Mouse (Mus musculus) CH12.LX (cell line): Measurements from ENCODE around the gene Sema3d. TPM values are rescaled to one million over a fixed set of nuclear protein-coding genes. Genes with fewer than 3 reads are reported as not detected.

Experiments used
- DNase-seq: peaks from one replicate; pipeline ENCODE4 v3.0.0-alpha.2; 2013; ENCODE audit errors: extremely low read depth
- H3K27ac ChIP-seq: 2 replicates; pipeline ENCODE4 v1.5.1; 2012; ENCODE audit warnings: low read depth, mild to moderate bottlenecking, control low read depth, moderate library complexity; ENCODE audit not compliant: insufficient read depth
- H3K27me3 ChIP-seq: replicated peaks from 2 replicates; pipeline ENCODE3; 2012; ENCODE audit warnings: inconsistent platforms
- H3K36me3 ChIP-seq, 2 experiments: replicated peaks in 1 of 2; 2 replicates each; pipeline versions ENCODE3 to v1.6.1; 2012; ENCODE audit warnings: inconsistent platforms in 1 of 2, low read length in 1 of 2, mild to moderate bottlenecking in 1 of 2, mixed read lengths in 1 of 2, moderate library complexity in 1 of 2; ENCODE audit not compliant: control insufficient read depth in 1 of 2, insufficient read depth in 1 of 2
- H3K4me1 ChIP-seq, 2 experiments: 2 replicates each; pipeline ENCODE4 v1.6.1; 2012; ENCODE audit warnings: inconsistent platforms in 1 of 2, moderate library complexity in 1 of 2; ENCODE audit not compliant: insufficient read depth in 2 of 2, control insufficient read depth in 1 of 2
- H3K4me2 ChIP-seq: 2 replicates; pipeline ENCODE4 v1.6.1; 2012; ENCODE audit warnings: low read depth, mild to moderate bottlenecking, control low read depth; ENCODE audit not compliant: poor library complexity, insufficient read depth, severe bottlenecking
- H3K4me3 ChIP-seq, 3 experiments: fragments of 150-350 bp in 1 of 3; sonication (generic) in 1 of 3; replicated peaks in 1 of 3; 2 replicates each; pipeline versions ENCODE3 to v1.5.1; 2011 to 2012; ENCODE audit warnings: low read depth in 2 of 3, low read length in 2 of 3, mild to moderate bottlenecking in 2 of 3, moderate library complexity in 2 of 3, control low read depth in 1 of 3, improper control_type of control experiment in 1 of 3, inconsistent platforms in 1 of 3, mixed read lengths in 1 of 3; ENCODE audit not compliant: poor library complexity in 1 of 3
- H3K79me2 ChIP-seq: replicated peaks from 2 replicates; pipeline ENCODE4 v1.6.1; 2012; ENCODE audit warnings: mild to moderate bottlenecking, moderate library complexity; ENCODE audit not compliant: control insufficient read depth, poor library complexity, insufficient read depth, severe bottlenecking; ENCODE audit errors: extremely low read depth
- H3K9ac ChIP-seq: 2 replicates; pipeline ENCODE4 v1.6.1; 2012; ENCODE audit warnings: low read depth, mild to moderate bottlenecking, control low read depth, moderate library complexity; ENCODE audit not compliant: insufficient read depth
- H3K9me3 ChIP-seq: replicated peaks from 2 replicates; pipeline ENCODE3; 2012; ENCODE audit warnings: low read length, inconsistent platforms, mixed read lengths
- BHLHE40 ChIP-seq: IDR thresholded peaks from 2 replicates; pipeline ENCODE4 v1.6.1; 2011; ENCODE audit warnings: mild to moderate bottlenecking, low read depth, low read length, improper control_type of control experiment
- CHD1 ChIP-seq: IDR thresholded peaks from 2 replicates; pipeline ENCODE4 v1.6.1; 2012; ENCODE audit warnings: low read depth, low read length, improper control_type of control experiment, inconsistent platforms
- CHD2 ChIP-seq: IDR thresholded peaks from 2 replicates; pipeline ENCODE4 v1.6.1; 2011; ENCODE audit warnings: low read length, improper control_type of control experiment
- CTCF ChIP-seq, 2 experiments: IDR thresholded peaks in 1 of 2; conservative IDR thresholded peaks in 1 of 2; 2 replicates each; pipeline ENCODE4 v1.5.1; 2011 to 2012; ENCODE audit warnings: low read depth in 2 of 2, low read length in 2 of 2, improper control_type of control experiment in 1 of 2, inconsistent platforms in 1 of 2, mild to moderate bottlenecking in 1 of 2, moderate library complexity in 1 of 2
- ELF1 ChIP-seq: IDR thresholded peaks from 2 replicates; pipeline ENCODE4 v1.6.1; 2014; ENCODE audit warnings: low read depth, mild to moderate bottlenecking, inconsistent platforms, low read length, improper control_type of control experiment
- EP300 ChIP-seq: IDR thresholded peaks from 2 replicates; pipeline ENCODE4 v1.6.1; 2011; ENCODE audit warnings: low read length, improper control_type of control experiment
- GABPA ChIP-seq: IDR thresholded peaks from 2 replicates; pipeline ENCODE4 v1.6.1; 2012; ENCODE audit warnings: low read depth, low read length, improper control_type of control experiment, inconsistent platforms; ENCODE audit not compliant: insufficient replicate concordance
- IRF4 ChIP-seq: IDR thresholded peaks from 2 replicates; pipeline ENCODE4 v1.6.1; 2014; ENCODE audit warnings: low read depth, mild to moderate bottlenecking, inconsistent platforms, low read length, improper control_type of control experiment
- KAT2A ChIP-seq: IDR thresholded peaks from 2 replicates; pipeline ENCODE4 v1.6.1; 2012; ENCODE audit warnings: low read length, improper control_type of control experiment, inconsistent platforms; ENCODE audit not compliant: insufficient replicate concordance
- MAFK ChIP-seq: IDR thresholded peaks from 2 replicates; pipeline ENCODE4 v1.6.1; 2011; ENCODE audit warnings: low read length, improper control_type of control experiment; ENCODE audit not compliant: insufficient replicate concordance
- MAX ChIP-seq: IDR thresholded peaks from 2 replicates; pipeline ENCODE4 v1.6.1; 2011; ENCODE audit warnings: low read length, improper control_type of control experiment
- MXI1 ChIP-seq: IDR thresholded peaks from 2 replicates; pipeline ENCODE4 v1.6.1; 2011; ENCODE audit warnings: mild to moderate bottlenecking, low read depth, low read length, improper control_type of control experiment
- MYC ChIP-seq: IDR thresholded peaks from 2 replicates; pipeline ENCODE4 v1.6.1; 2011; ENCODE audit warnings: low read depth, mild to moderate bottlenecking, improper control_type of control experiment, low read length
- POLR2A ChIP-seq: IDR thresholded peaks from 2 replicates; pipeline ENCODE4 v1.6.1; 2011; ENCODE audit warnings: low read depth, mild to moderate bottlenecking, improper control_type of control experiment, low read length
- RCOR1 ChIP-seq: conservative IDR thresholded peaks from 2 replicates; pipeline ENCODE4 v1.6.1; 2012; ENCODE audit warnings: low read depth, mild to moderate bottlenecking, inconsistent platforms, low read length, improper control_type of control experiment
- USF1 ChIP-seq: IDR thresholded peaks from 2 replicates; pipeline ENCODE4 v1.6.1; 2014; ENCODE audit warnings: low read depth, mild to moderate bottlenecking, inconsistent platforms, low read length, improper control_type of control experiment
- ZKSCAN1 ChIP-seq: IDR thresholded peaks from 2 replicates; pipeline ENCODE4 v1.6.1; 2012; ENCODE audit warnings: low read depth, inconsistent platforms, low read length, improper control_type of control experiment, borderline replicate concordance
- ZNF384 ChIP-seq: IDR thresholded peaks from 2 replicates; pipeline ENCODE4 v1.6.1; 2012; ENCODE audit warnings: low read depth, low read length, improper control_type of control experiment, inconsistent platforms
- dilution Hi-C: fragments of 300-500 bp; cut with MboI; formaldehyde crosslinking; loops from 2 replicates; pipeline ENCODE4 v1.14.3; 2020; ENCODE audit warnings: low sequenced_read_pairs; ENCODE audit not compliant: extremely low pct_unique_long_range_greater_than_20kb, extremely low pct_ligation_motif_present
- in situ Hi-C: fragments of 300-500 bp; cut with MboI; formaldehyde crosslinking; loops from 3 replicates; pipeline ENCODE4 v1.14.3; 2019; ENCODE audit warnings: low sequenced_read_pairs, low pct_ligation_motif_present, low pct_unique_long_range_greater_than_20kb, mixed read lengths
- polyA plus RNA-seq: library from polyadenylated mRNA; unstranded; fragments of >175 nt; gene quantifications from 2 replicates; pipeline ENCODE4 v1.2.1, GENCODE M21; 2012; ENCODE audit warnings: low read depth; ENCODE audit not compliant: insufficient read length
- total RNA-seq, 2 experiments: library from RNA; depleted of rRNA; stranded (reverse); fragments of 300-350 nt in 1 of 2; fragments of >200 nt in 1 of 2; gene quantifications; 2 replicates each; pipeline ENCODE4 v1.2.3; 2012 to 2014

The Sema3d gene
- total and polyA plus RNA-seq, 3 experiments = not detected

DNA sequence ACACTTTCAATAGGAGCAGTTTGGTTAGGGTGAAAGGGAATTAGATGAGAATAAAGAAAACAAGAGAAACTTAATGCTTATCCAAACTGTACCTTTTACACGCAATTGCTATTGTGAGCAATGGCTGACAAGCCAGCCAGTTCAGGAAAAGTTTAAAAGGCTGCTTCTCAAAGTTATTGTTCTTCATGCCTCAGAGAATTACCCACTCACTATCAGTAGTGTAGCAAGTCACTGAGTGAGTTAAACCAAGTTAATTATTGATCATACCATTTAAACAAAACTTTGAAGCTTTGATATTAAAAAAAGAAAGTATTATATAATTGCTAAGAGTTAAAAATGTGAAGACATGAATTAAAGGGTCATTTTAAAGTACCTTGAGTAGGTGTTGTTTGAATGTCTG is 108.5 kb downstream of the Sema3d start:
- H3K27ac ChIP-seq = no peak overlapping the region
- no peaks in the 10 kb centered on the region for H3K4me1 ChIP-seq
- TF ChIP-seq BHLHE40 = no peak
- no peak for TF ChIP-seq RCOR1
- TF ChIP-seq MAX = no peak
- TF ChIP-seq USF1 = no peak
- no peak for TF ChIP-seq CHD1
- no peak for TF ChIP-seq KAT2A
- TF ChIP-seq EP300 = no peak
- no peak for TF ChIP-seq MAFK
- no peak for TF ChIP-seq MXI1
- TF ChIP-seq ZKSCAN1 = no peak
- no peak for TF ChIP-seq GABPA
- TF ChIP-seq CHD2 = no peak
- TF ChIP-seq ZNF384 = no peak
- no peak for TF ChIP-seq POLR2A
- TF ChIP-seq MYC = no peak
- no peak for TF ChIP-seq ELF1
- no peak for TF ChIP-seq CTCF (conservative IDR thresholded peaks at IDR 0.05 in 1 of 2, IDR thresholded peaks at IDR 0.05 in 1 of 2; ENCODE audit: low read depth in 2 of 2, low read length in 2 of 2)
- no peak overlapping the region for H3K4me2 ChIP-seq
- no peaks in the 10 kb centered on the region for H3K27me3 ChIP-seq
- no peaks in the 10 kb centered on the region for H3K79me2 ChIP-seq
- dilution Hi-C loops = no loop called here
- H3K4me3 ChIP-seq = no peak overlapping the region
- peaks cover 14% of the 10 kb centered on the region for H3K9me3 ChIP-seq
- H3K9ac ChIP-seq = no peak overlapping the region
- in situ Hi-C loops = no loop called here
- DNase-seq = no peak
- no peaks in the 10 kb centered on the region for H3K36me3 ChIP-seq

DNA sequence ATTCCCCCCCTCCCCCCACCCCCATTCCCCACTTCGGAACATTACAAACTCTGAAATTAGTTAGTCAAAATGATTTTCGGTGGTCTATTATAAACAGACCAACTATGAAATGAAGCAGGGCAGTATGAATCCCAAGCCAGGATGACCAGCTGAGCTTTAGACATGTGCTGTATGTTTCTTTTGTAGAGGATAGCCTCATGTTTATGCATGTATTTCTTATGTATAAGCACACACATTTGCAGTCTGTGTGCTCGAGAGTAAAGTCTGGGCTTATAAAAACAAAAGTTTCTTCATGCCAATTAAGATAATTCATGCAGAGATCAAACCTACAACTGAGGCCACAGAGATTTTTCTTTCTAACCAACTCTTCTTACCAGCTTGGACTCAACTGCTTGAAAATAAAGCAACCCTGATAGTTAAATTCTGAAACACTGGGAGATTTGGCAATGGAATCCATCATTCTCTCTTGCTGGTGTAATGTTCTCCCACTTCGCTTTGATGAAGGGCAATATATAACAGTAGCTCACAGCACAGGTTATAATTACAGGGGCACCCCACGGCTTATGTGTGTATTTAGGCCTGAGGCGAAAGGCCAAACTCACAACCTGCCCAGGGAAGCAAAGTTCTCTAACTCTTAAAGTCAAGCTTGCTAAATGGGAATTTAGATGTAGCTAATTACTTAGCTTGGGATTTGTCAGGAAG is 115.2 kb downstream of the Sema3d start:
- Histone ChIP-seq H3K4me3 (no peak overlapping the region), H3K9me3 (peaks cover 32% of the 10 kb centered on the region), H3K4me1 (no peaks in the 10 kb centered on the region), H3K36me3 (no peaks in the 10 kb centered on the region), H3K27me3 (no peaks in the 10 kb centered on the region), H3K9ac (no peak overlapping the region), H3K79me2 (no peaks in the 10 kb centered on the region), H3K27ac (no peak overlapping the region), H3K4me2 (no peak overlapping the region)
- TF ChIP-seq RCOR1 = no peak
- TF ChIP-seq IRF4 = no peak
- DNase-seq = no peak
- dilution Hi-C loops (no loop called here), in situ Hi-C loops (no loop called here)
